Mouse (Mus musculus) layer of hippocampus, postnatal 36 days (tissue): ENCODE measurements around the gene Rcn3. TPM values are rescaled to one million over a fixed set of nuclear protein-coding genes. Genes with fewer than 3 reads are reported as not detected.
"Not testable (repeated sequence)": the region's sequence is repeated elsewhere in the genome, so short reads cannot be mapped to it uniquely, and the experiment has no call there.

Source experiments
- DNase-seq, 2 experiments: peaks; one replicate each; pipeline ENCODE4 v3.0.0; 2022
- total RNA-seq, 2 experiments: library from RNA; stranded (reverse); gene quantifications; 2 replicates each; pipeline ENCODE4 v1.2.3; 2021

The Rcn3 gene
- total RNA-seq, result 1 to 10 TPM; 6.2 to 6.9 TPM

GRCm38 (mm10) chr7:45092048-45092447 is at the start of gene Rcn3:
TSS of gene Rcn3 (minus strand) at chr7:45092221.
- DNase-seq, result peak in 1 of 2 experiments; percentile 37

- no peak for DNase-seq
Observed at GRCm38 (mm10) chr7:45141319-45141718, 49.3 kb upstream of the Rcn3 start.

GRCm38 (mm10) chr7:45139904-45140723 is 48.1 kb upstream of the Rcn3 start:
- DNase-seq, result no peak

GRCm38 (mm10) chr7:45138403-45138802 is 46.4 kb upstream of the Rcn3 start:
- DNase-seq, result no peak

- no peak for DNase-seq
Observed at GRCm38 (mm10) chr7:45137171-45138006, 45.4 kb upstream of the Rcn3 start.

- DNase-seq, result peak; percentile 86 to 87
Observed at GRCm38 (mm10) chr7:45135993-45136567, 44.1 kb upstream of the Rcn3 start, which contains the start of the genes Gm45713 and Flt3l. TSS of gene Gm45713 (minus strand) at chr7:45136231. TSS of gene Flt3l (minus strand) at chr7:45136432.

GRCm38 (mm10) chr7:45135370-45135769 is 43.3 kb upstream of the Rcn3 start:
- no peak for DNase-seq

GRCm38 (mm10) chr7:45134544-45135026 is 42.6 kb upstream of the Rcn3 start:
- DNase-seq, result no peak

GRCm38 (mm10) chr7:45133446-45134159 is 41.6 kb upstream of the Rcn3 start:
- DNase-seq, result no peak

- DNase-seq, result no peak
Observed at GRCm38 (mm10) chr7:45131850-45132249, 39.8 kb upstream of the Rcn3 start.

- no peak for DNase-seq
Observed at GRCm38 (mm10) chr7:45129776-45130512, 37.9 kb upstream of the Rcn3 start.

GRCm38 (mm10) chr7:45129318-45129717 is 37.3 kb upstream of the Rcn3 start:
- no peak for DNase-seq

- peak; percentile 98 to 99 for DNase-seq
Observed at GRCm38 (mm10) chr7:45128624-45129246, 36.7 kb upstream of the Rcn3 start, which contains the start of gene Rpl13a. TSS of gene Rpl13a (minus strand) at chr7:45128761.

- DNase-seq, result no peak
Observed at GRCm38 (mm10) chr7:45127700-45128224, 35.7 kb upstream of the Rcn3 start.

- DNase-seq, result no peak
Observed at GRCm38 (mm10) chr7:45126844-45127699, 35.1 kb upstream of the Rcn3 start.

GRCm38 (mm10) chr7:45126147-45126843 is 34.3 kb upstream of the Rcn3 start:
- no peak for DNase-seq

- not testable (repeated sequence) for DNase-seq
Observed at GRCm38 (mm10) chr7:45125649-45126048, 33.6 kb upstream of the Rcn3 start.

GRCm38 (mm10) chr7:45125144-45125600 is 33.2 kb upstream of the Rcn3 start:
- DNase-seq, result no peak
